Mouse (Mus musculus) forebrain, embryonic 11.5 days (tissue): ENCODE results near the gene Kbtbd2. TPM values are rescaled to one million over a fixed set of nuclear protein-coding genes. Genes with fewer than 3 reads are reported as not detected.

Experiments
- ATAC-seq: fragments of 200-750 bp; cut with Nextera tagmentation; replicated peaks from 2 replicates; pipeline ENCODE4 v1.8.0; 2017; ENCODE audit warnings: moderate TSS enrichment; ENCODE audit not compliant: low FRiP score
- DNase-seq: peaks from one replicate; pipeline ENCODE4 v3.0.0-alpha.2; 2017; ENCODE audit warnings: low spot score
- H3K27ac ChIP-seq: fragments of 300-500 bp; sonication (generic); 2 replicates; pipeline ENCODE4 v1.5.1; 2014; ENCODE audit warnings: low read depth, low read length
- H3K27me3 ChIP-seq: fragments of 300-500 bp; sonication (generic); 2 replicates; pipeline ENCODE4 v1.6.1; 2014; ENCODE audit warnings: mild to moderate bottlenecking, low read length, mixed read lengths; ENCODE audit not compliant: control insufficient read depth, insufficient read depth
- H3K36me3 ChIP-seq: fragments of 300-500 bp; sonication (generic); 2 replicates; pipeline ENCODE4 v1.6.1; 2014; ENCODE audit warnings: mild to moderate bottlenecking, low read length, moderate library complexity, mixed read lengths; ENCODE audit not compliant: control insufficient read depth, insufficient read depth
- H3K4me1 ChIP-seq: fragments of 300-500 bp; sonication (generic); replicated peaks from 2 replicates; pipeline ENCODE4 v1.6.1; 2014; ENCODE audit warnings: low read length, mixed read lengths; ENCODE audit not compliant: control insufficient read depth, insufficient read depth
- H3K4me2 ChIP-seq: fragments of 300-500 bp; sonication (generic); 2 replicates; pipeline ENCODE4 v1.6.1; 2014; ENCODE audit warnings: low read depth, mild to moderate bottlenecking, low read length, moderate library complexity, mixed read lengths; ENCODE audit not compliant: severe bottlenecking
- H3K4me3 ChIP-seq: fragments of 300-500 bp; sonication (generic); 2 replicates; pipeline ENCODE4 v1.5.1; 2014; ENCODE audit warnings: low read depth, low read length
- H3K9ac ChIP-seq: fragments of 300-500 bp; sonication (generic); 2 replicates; pipeline ENCODE4 v1.6.1; 2014; ENCODE audit warnings: low read length
- H3K9me3 ChIP-seq: fragments of 300-500 bp; sonication (generic); 2 replicates; pipeline ENCODE4 v1.6.1; 2016; ENCODE audit warnings: low read length, mixed read lengths; ENCODE audit not compliant: control insufficient read depth
- WGBS: fragments of 180-500 bp; shearing (Covaris S2); extraction: QIAGEN DNeasy Blood & Tissue Kit; methylation state at CpG from one replicate; pipeline ENCODE4 v1.1.7; 2014; 5-methylcytosine and 5-hydroxymethylcytosine counted together
- polyA plus RNA-seq: library from polyadenylated mRNA; unstranded; fragments of >200 nt; fragmentation: Nextera tagmentation; extraction: Ambion mirVana; gene quantifications from 2 replicates; pipeline ENCODE4 v1.2.1, GENCODE M21; 2014

The Kbtbd2 gene
- polyA plus RNA-seq, 1 experiment from 2014 or later: 40.1 TPM

DNA sequence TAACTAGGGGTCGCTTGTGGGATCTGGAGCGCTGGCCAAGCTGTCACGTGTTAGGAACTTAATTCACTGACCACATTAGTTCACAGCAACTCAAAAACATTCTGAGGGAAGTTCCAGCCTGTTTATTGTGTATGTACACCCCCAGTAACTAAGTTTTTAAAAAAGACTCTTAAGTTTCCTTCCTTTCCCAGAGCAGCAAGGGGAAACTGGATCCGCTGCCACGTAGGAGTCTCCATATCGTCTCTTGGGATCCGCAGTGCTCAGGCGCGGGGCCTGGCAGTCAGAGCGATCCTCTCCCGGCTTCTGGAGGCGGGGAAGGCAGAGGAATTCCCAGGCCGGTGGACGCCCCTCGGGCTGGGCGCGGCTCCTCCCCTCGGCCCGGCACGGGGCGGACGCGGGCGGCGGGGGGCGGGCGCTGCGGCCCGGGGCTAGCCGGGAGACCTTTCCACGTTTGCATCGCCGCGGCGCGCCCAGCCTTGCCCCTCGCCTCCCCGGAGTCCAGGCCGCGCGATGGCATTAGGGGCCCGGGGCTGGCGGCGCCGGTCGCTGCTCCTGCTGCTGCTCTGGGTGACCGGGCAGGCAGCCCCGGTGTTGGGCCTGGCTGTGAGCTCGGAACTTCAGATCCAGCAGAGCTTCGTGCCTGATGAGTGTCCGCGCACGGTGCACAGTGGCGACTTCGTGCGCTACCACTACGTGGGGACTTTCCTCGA, 34.2 kb upstream of the Kbtbd2 start, which contains the start of gene Fkbp9:
TSS of gene Fkbp9 (plus strand) at position 363 of the 710 bp plus-strand sequence.
- Histone ChIP-seq H3K9me3 (no peaks in the 10 kb centered on the region), H3K9ac (peak within 1 kb of the TSS; percentile 76), H3K27me3 (no peaks in the 10 kb centered on the region), H3K36me3 (no peaks in the 10 kb centered on the region), H3K4me1 (no peaks in the 10 kb centered on the region), H3K4me3 (peak within 1 kb of the TSS; percentile 56), H3K4me2 (peak within 1 kb of the TSS; percentile 73), H3K27ac (no peak within 1 kb of the TSS)
- peak; percentile 96 for ATAC-seq
- 1% methylated on average over 44 of the region's 58 CpGs for WGBS
- peak; percentile 90 for DNase-seq

GRCm38 (mm10) chr6:56825657-56826056, 28.0 kb upstream of the Kbtbd2 start:
- ATAC-seq: 0 out of 2 replicates have a peak, but pooled peaks have one; percentile 33
- 66% methylated on average over 3 of the region's 3 CpGs for WGBS
- no peak for DNase-seq
- Histone ChIP-seq H3K27ac (no peak overlapping the region), H3K4me1 (no peaks in the 10 kb centered on the region), H3K27me3 (no peaks in the 10 kb centered on the region), H3K36me3 (no peaks in the 10 kb centered on the region), H3K9me3 (no peaks in the 10 kb centered on the region), H3K4me2 (no peak overlapping the region), H3K9ac (no peak overlapping the region), H3K4me3 (no peak overlapping the region)

DNA sequence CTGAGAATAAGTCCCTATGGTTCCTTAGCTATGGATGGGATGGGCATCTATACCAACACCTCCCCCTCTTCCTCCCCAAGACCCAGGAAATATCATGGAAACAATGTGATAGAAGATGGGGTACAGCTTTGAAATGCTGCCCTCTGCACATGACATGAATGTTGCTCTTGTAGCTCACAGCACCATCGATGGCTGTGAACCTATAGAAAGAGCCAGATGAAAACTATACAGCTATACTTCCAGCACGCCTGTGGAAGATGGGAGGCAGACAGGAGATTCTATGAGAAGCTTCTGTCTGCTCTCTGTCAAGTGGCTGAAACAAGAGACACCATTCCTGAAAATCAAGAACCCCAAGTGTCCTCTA, 21.5 kb upstream of the Kbtbd2 start:
- no peak for DNase-seq
- Histone ChIP-seq H3K4me1 (no peaks in the 10 kb centered on the region), H3K27ac (no peak overlapping the region), H3K36me3 (no peaks in the 10 kb centered on the region), H3K9ac (no peak overlapping the region), H3K27me3 (no peaks in the 10 kb centered on the region), H3K9me3 (no peaks in the 10 kb centered on the region), H3K4me3 (no peak overlapping the region), H3K4me2 (no peak overlapping the region)
- no peak for ATAC-seq
- 89% methylated on average over 2 of the region's 2 CpGs for WGBS

DNA sequence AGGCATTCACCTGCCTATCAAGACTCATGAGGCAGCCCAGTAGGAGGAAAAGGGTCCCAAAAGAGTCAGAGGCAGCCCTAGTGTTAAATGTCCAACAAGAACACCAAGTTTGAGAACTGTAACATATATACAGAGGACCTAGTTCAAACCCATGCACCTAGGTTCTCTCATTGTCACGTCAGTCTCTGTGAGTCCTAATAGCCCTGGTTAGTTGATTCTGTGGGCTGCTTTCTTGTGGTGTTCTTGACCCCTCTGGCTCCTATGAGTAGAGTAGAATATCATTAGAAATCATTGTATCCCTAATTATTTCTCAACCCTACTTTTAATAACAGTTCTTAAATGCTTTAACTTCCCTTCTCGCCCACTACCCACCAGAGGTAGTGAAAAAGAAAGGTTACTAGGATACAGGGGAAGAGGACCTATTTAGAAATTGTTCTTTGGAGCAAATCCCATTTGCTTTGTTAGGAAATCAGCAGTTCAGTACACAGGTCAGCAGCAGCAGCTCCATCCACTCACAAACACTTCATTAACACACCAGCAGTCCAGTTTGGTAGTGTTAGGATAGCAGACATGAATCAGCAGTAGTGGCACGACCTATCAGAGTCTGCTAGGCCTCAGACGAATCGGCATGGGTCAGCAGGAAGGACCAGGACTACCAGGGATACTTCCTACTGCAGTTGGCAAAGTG, 21.0 kb upstream of the Kbtbd2 start:
- Histone ChIP-seq H3K4me3 (no peak overlapping the region), H3K27me3 (no peaks in the 10 kb centered on the region), H3K4me1 (no peaks in the 10 kb centered on the region), H3K36me3 (no peaks in the 10 kb centered on the region), H3K4me2 (no peak overlapping the region), H3K9ac (no peak overlapping the region), H3K27ac (no peak overlapping the region), H3K9me3 (no peaks in the 10 kb centered on the region)
- DNase-seq: no peak
- 73% methylated on average over 5 of the region's 5 CpGs for WGBS
- no peak for ATAC-seq

DNA sequence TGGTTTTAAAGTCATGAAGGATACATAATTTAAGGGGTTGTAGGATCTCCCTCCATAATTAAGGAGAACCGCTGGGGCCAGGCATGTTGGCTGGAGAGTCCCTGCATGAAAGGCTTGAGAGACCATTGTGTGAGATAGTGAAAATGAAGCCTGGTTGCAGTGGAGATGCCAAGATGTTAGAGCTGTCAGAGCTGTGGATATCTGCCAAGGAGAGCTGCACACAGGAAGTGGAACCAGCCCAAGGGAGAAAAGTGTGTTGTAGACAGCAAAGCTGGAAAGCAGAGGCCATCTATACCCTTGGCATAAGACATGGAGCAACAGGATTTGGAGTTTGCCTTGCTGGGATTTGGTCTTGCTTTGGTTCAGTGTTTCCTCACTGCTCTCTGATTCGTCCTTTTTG, 15.7 kb upstream of the Kbtbd2 start:
- Histone ChIP-seq H3K4me1 (peaks cover 3% of the 10 kb centered on the region; the same call in 1 of the 2 replicates), H3K9me3 (no peaks in the 10 kb centered on the region), H3K4me3 (no peak overlapping the region), H3K4me2 (no peak overlapping the region), H3K9ac (no peak overlapping the region), H3K36me3 (no peaks in the 10 kb centered on the region), H3K27ac (peak overlapping the region; percentile 15; the same call in 1 of the 2 replicates), H3K27me3 (no peaks in the 10 kb centered on the region)
- no peak for DNase-seq
- 44% methylated on average over 2 of the region's 2 CpGs for whole genome bisulfite sequencing
- ATAC-seq: 0 out of 2 replicates have a peak, but pooled peaks have one; percentile 28

DNA sequence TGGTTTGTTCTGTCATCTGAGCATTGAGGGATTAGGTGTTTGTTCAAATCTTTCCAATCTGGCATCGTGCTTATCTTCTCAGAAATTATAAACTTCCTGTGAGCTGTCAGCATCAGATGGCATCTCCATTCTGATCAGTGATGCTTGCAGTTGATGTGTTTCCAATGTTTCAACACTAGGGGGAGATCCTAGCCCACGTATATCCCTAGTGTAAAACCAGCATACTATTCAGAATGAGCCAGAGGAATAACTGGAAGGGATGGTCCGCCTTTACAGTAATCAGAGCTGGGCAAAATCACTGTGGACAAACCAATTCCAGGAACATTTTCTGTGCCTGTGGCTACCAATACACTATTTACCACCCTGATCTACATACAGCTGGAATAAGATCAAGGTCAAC, 11.0 kb upstream of the Kbtbd2 start:
- Histone ChIP-seq H3K9me3 (no peaks in the 10 kb centered on the region), H3K36me3 (no peaks in the 10 kb centered on the region), H3K27me3 (no peaks in the 10 kb centered on the region), H3K4me2 (no peak overlapping the region), H3K4me1 (peaks cover 3% of the 10 kb centered on the region; the same call in 1 of the 2 replicates), H3K27ac (no peak overlapping the region), H3K9ac (no peak overlapping the region), H3K4me3 (no peak overlapping the region)
- WGBS: 20% methylated on average over 3 of the region's 3 CpGs
- no peak for DNase-seq
- ATAC-seq: peak; percentile 86

DNA sequence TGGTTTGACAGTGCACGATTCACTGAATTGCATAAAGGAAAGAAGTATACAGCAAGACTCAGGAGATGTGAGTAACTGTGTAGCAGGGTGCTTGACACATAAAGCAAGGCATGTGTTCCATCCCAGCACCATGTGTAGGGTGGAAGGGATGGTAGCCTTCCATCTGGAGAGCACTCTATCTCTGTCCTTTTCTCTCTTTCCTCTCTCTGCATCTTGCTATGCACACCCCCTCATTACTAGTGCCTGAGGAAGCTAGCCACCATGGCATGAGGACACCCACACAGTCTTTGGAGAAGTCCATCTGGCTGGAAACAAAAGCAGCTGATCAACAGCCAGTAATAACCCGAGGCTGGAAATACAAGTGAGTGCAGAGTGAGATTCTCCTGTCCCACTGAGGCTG, 8.6 kb upstream of the Kbtbd2 start:
- H3K27me3 ChIP-seq: no peaks in the 10 kb centered on the region
- H3K4me1 ChIP-seq: no peaks in the 10 kb centered on the region
- H3K4me2 ChIP-seq: no peak overlapping the region
- H3K27ac ChIP-seq: no peak overlapping the region
- H3K36me3 ChIP-seq: no peaks in the 10 kb centered on the region
- H3K9me3 ChIP-seq: no peaks in the 10 kb centered on the region
- no peak for ATAC-seq
- H3K9ac ChIP-seq: no peak overlapping the region
- 81% methylated on average over 2 of the region's 2 CpGs for WGBS
- H3K4me3 ChIP-seq: no peak overlapping the region
- no peak for DNase-seq

- ATAC-seq: no peak
- H3K27me3 ChIP-seq: no peaks in the 10 kb centered on the region
- no peaks in the 10 kb centered on the region for H3K9me3 ChIP-seq
- no peak overlapping the region for H3K27ac ChIP-seq
- no peaks in the 10 kb centered on the region for H3K4me1 ChIP-seq
- no peak overlapping the region for H3K9ac ChIP-seq
- H3K4me3 ChIP-seq: no peak overlapping the region
- no peak overlapping the region for H3K4me2 ChIP-seq
- H3K36me3 ChIP-seq: no peaks in the 10 kb centered on the region
- DNase-seq: no peak
- WGBS: 91% methylated on average over 4 of the region's 4 CpGs
Measured at GRCm38 (mm10) chr6:56805026-56805425, 7.4 kb upstream of the Kbtbd2 start.

DNA sequence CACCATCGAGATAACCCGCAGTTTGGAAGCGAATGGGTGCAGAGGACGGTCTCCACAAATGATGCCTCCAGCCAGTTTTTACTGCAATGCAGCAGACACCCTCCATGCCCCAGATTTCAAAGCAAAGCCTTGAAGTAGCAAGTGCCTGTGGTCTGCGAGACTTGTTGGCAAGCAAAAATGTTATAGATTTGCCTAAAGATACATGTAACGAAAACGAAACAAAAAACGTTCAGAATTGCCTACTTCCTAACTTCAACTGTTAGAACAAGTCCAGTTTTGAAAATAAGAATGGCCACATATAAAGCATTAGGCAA, 496 bp upstream of the Kbtbd2 start:
- peak overlapping the region; percentile 73 for H3K4me3 ChIP-seq
- 20% methylated on average over 8 of the region's 8 CpGs for WGBS
- peak overlapping the region; percentile 87 for H3K9ac ChIP-seq
- no peaks in the 10 kb centered on the region for H3K9me3 ChIP-seq
- DNase-seq (no peak), ATAC-seq (no peak)
- H3K27ac ChIP-seq: peak overlapping the region; percentile 98
- H3K27me3 ChIP-seq: no peaks in the 10 kb centered on the region
- no peaks in the 10 kb centered on the region for H3K36me3 ChIP-seq
- H3K4me2 ChIP-seq: peak overlapping the region; percentile 78
- H3K4me1 ChIP-seq: peaks cover 7% of the 10 kb centered on the region; the same call in 1 of the 2 replicates
